Mouse (Mus musculus): ENCODE data around the gene Fam114a2.

GRCm38 (mm10) chr11:57459759-57460158, 58.7 kb downstream of the Fam114a2 start:
- no peak for TF ChIP-seq CTCF (conservative IDR thresholded peaks at IDR 0.05; ENCODE audit: insufficient read depth, insufficient read length, low read depth, low read length)
- TF ChIP-seq POLR2A (IDR thresholded peaks at IDR 0.05; ENCODE audit: low read depth, low read length) = no peak

All from kidney, adult 2 months (tissue).